Mouse (Mus musculus) intestine, embryonic 15.5 days (tissue): ENCODE results near the gene Orai2. TPM values are rescaled to one million over a fixed set of nuclear protein-coding genes. Genes with fewer than 3 reads are reported as not detected.
"Not testable (repeated sequence)": the region's sequence is repeated elsewhere in the genome, so short reads cannot be mapped to it uniquely, and the experiment has no call there.

ENCODE experiments used
- ATAC-seq: fragments of 200-750 bp; cut with Nextera tagmentation; 2 replicates; pipeline ENCODE4 v1.8.0; 2017; ENCODE audit warnings: moderate TSS enrichment, moderate library complexity
- H3K27ac ChIP-seq: fragments of 300-500 bp; sonication (generic); 2 replicates; pipeline ENCODE4 v1.5.1; 2015; ENCODE audit warnings: mild to moderate bottlenecking, inconsistent platforms
- H3K27me3 ChIP-seq: fragments of 300-500 bp; sonication (generic); replicated peaks from 2 replicates; pipeline ENCODE4 v1.6.1; 2015; ENCODE audit warnings: inconsistent platforms
- H3K36me3 ChIP-seq: fragments of 300-500 bp; sonication (generic); 2 replicates; pipeline ENCODE4 v1.6.1; 2015; ENCODE audit warnings: inconsistent platforms
- H3K4me1 ChIP-seq: fragments of 300-500 bp; sonication (generic); replicated peaks from 2 replicates; pipeline ENCODE4 v1.6.1; 2015; ENCODE audit warnings: inconsistent platforms
- H3K4me2 ChIP-seq: fragments of 300-500 bp; sonication (generic); replicated peaks from 2 replicates; pipeline ENCODE4 v1.6.1; 2015; ENCODE audit warnings: mild to moderate bottlenecking, inconsistent platforms
- H3K4me3 ChIP-seq: fragments of 300-500 bp; sonication (generic); replicated peaks from 2 replicates; pipeline ENCODE4 v1.5.1; 2015; ENCODE audit warnings: inconsistent platforms
- H3K9ac ChIP-seq: fragments of 300-500 bp; sonication (generic); 2 replicates; pipeline ENCODE4 v1.6.1; 2015; ENCODE audit warnings: inconsistent platforms
- H3K9me3 ChIP-seq: fragments of 300-500 bp; sonication (generic); 2 replicates; pipeline ENCODE4 v1.6.1; 2016; ENCODE audit warnings: inconsistent platforms
- WGBS: fragments of 180-500 bp; shearing (Covaris S2); methylation state at CpG from one replicate; pipeline ENCODE4 v1.1.7; 2015; 5-methylcytosine and 5-hydroxymethylcytosine counted together
- polyA plus RNA-seq: library from polyadenylated mRNA; unstranded; fragments of >200 nt; fragmentation: Nextera tagmentation; extraction: Ambion mirVana; gene quantifications from 2 replicates; pipeline ENCODE4 v1.2.1, GENCODE M21; 2015

Gene Orai2
- polyA plus RNA-seq, 1 experiment from 2014 or later: 6.7 TPM

DNA sequence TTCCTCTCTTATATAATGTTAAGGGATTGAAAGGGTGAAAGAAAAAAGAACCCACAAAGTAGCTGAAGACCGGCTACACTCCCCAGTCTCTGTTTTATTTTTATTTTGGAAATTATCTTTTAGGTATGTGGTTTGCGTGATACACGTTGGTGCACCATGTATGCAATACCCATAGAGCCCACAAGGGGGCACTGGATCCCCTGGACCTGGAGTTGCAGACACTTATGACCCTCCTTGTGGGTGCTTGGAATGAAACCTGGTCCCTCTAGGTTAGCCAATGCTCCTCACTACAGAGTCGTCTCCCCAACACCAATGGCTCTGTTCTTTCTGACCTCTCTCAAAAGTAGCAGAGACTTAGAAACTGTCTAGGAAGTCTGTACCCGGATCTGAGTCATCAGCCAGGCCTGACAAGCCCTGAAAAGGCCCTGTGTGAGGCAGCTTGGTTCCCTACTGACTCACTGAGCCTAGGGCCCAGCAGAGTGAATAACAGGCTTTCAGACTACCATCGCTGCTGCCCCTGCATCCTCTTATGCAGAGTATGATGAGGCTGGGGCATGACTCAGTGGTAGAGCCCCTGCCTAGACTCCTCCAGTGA, 27.3 kb downstream of the Orai2 start:
- WGBS: 85% methylated on average over 6 of the region's 6 CpGs
- H3K27me3 ChIP-seq: no peaks in the 10 kb centered on the region
- H3K4me1 ChIP-seq: no peaks in the 10 kb centered on the region
- no peak overlapping the region for H3K4me3 ChIP-seq
- no peak overlapping the region for H3K4me2 ChIP-seq
- peaks cover 18% of the 10 kb centered on the region for H3K36me3 ChIP-seq
- H3K9ac ChIP-seq: no peak overlapping the region
- H3K27ac ChIP-seq: no peak overlapping the region
- no peak for ATAC-seq
- no peaks in the 10 kb centered on the region for H3K9me3 ChIP-seq

DNA sequence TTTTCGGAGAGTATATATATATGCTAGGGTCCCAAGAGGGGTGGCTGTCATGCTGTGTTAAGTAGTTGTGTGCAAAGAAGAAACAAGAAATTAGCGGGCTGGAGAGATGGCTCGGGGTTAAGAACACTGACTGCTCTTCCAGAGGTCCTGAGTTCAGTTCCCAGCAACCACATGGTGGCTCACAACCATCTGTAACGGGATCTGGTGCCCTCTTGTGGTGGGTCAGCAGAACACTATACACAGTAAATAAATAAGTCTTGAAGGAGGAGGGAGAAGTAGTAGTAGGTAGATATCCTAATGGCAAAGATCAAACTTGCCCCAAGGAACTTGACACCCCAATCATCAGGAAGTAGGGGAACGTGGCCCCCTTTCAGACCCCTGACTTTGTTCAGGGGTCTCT, 27.8 kb downstream of the Orai2 start:
- ATAC-seq: no peak
- Histone ChIP-seq H3K9ac (no peak overlapping the region), H3K4me3 (no peak overlapping the region), H3K36me3 (peaks cover 22% of the 10 kb centered on the region), H3K27ac (no peak overlapping the region), H3K4me2 (no peak overlapping the region), H3K9me3 (no peaks in the 10 kb centered on the region), H3K27me3 (no peaks in the 10 kb centered on the region), H3K4me1 (no peaks in the 10 kb centered on the region)
- WGBS: 84% methylated on average over 5 of the region's 5 CpGs

DNA sequence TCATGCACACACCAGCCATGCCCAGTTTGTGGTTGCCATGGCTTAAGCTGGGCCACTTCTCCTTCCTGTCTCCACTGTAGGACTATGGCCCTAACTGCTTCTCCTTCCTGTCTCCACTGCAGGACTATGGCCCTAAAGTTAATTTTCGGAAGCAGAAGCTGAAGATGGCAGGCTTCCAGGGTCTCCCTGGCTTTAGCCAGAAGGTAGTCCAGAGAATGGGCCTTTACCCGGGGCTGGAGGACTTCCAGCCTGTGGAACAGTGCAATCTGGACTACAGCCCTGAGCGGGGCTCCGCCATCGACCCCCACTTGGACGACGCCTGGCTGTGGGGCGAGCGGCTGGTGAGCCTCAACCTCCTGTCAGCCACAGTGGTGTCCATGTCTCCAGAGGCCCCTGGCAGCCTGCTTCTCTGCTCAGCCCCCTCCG, 30.4 kb downstream of the Orai2 start:
- 89% methylated on average over 10 of the region's 10 CpGs for WGBS
- Histone ChIP-seq H3K9me3 (no peaks in the 10 kb centered on the region), H3K4me3 (no peak overlapping the region), H3K9ac (no peak overlapping the region), H3K4me1 (peaks cover 2% of the 10 kb centered on the region), H3K27ac (no peak overlapping the region), H3K27me3 (no peaks in the 10 kb centered on the region), H3K36me3 (peaks cover 22% of the 10 kb centered on the region), H3K4me2 (no peak overlapping the region)
- ATAC-seq: no peak

DNA sequence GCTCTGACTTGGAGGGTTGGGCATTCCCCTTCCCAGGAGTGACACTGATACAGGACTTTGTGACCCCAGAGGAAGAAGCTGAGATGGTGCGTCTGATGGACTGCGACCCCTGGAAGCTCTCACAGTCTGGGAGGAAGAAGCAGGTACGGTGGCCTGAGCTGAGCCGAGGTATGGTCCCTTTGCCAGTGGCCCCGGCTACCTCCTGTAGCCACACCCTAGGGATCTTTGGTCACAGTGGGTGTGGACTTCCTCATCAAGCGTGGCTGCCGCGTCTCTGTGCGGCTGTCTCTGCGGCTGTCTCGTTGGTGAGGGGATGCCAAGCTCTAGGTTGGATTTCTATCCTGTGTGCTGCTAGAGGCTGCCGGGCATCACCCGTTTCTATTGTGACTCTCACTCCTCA, 31.1 kb downstream of the Orai2 start:
- ATAC-seq: no peak
- WGBS: 89% methylated on average over 13 of the region's 13 CpGs
- H3K9ac ChIP-seq: no peak overlapping the region
- no peak overlapping the region for H3K4me2 ChIP-seq
- no peak overlapping the region for H3K4me3 ChIP-seq
- peaks cover 7% of the 10 kb centered on the region for H3K4me1 ChIP-seq
- H3K27ac ChIP-seq: no peak overlapping the region
- H3K36me3 ChIP-seq: peaks cover 22% of the 10 kb centered on the region
- H3K27me3 ChIP-seq: no peaks in the 10 kb centered on the region
- no peaks in the 10 kb centered on the region for H3K9me3 ChIP-seq

DNA sequence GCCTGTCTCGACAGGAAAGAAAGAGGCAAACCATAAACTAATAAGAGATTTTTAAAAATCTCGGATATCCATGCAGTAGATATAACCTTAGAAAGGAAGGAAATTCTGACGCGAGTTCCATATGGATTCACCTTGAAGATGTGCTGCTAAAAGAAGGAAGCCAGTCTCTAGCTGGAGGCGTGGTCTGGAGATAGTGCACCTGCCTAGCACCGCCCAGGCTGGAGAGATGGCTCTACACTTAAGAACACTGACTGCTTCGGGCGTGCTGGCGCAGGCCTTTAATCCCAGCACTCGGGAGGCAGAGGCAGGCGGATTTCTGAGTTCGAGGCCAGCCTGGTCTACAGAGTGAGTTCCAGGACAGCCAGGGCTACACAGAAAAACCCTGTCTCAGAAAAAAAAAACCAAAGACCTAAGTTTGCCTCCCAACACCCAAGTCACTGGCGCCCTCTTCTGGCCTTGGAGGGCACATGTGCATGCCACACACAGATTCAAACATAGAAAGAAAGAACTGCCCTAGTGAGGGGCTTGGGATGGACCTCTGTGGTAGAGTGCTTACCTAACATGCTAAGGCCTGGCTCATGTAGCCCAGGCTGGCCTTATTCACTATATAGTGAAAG, 32.7 kb downstream of the Orai2 start:
- Histone ChIP-seq H3K4me3 (no peak overlapping the region), H3K36me3 (peaks cover 26% of the 10 kb centered on the region), H3K9me3 (no peaks in the 10 kb centered on the region), H3K4me1 (peaks cover 7% of the 10 kb centered on the region), H3K27me3 (no peaks in the 10 kb centered on the region), H3K9ac (no peak overlapping the region), H3K4me2 (no peak overlapping the region), H3K27ac (no peak overlapping the region)
- 74% methylated on average over 13 of the region's 13 CpGs for WGBS
- ATAC-seq: no peak

DNA sequence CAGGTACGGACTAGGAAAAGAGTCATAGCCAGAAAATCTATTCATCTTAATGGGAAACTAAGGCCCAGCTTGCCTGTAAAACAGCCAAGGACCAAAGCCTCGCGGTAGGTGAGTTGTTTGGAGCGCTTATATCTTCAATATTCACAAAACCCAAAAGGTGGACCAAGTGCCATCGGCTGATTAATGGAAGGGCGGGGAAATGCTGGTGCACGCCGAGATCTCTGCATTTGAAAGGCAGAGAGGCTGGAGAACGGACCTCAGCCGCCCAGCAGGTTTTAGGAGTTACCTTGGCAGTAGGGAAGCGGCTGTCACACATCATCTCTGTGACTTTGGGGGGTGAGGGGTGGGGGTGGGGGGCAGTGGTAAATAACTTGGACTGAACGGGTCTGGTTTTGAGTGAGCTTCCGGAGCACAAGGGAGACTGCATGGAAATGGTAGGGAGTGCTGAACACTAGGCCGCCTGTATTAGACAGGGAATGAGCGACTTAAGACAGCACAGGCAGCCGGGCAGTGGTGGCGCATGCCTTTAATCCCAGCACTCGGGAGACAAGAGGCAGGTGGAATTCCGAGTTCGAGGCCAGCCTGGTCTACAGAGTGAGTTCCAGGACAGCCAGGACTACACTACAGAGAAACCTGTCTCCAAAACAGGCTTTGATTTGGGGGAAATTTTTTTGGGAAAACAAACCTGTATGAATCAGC, 34.1 kb downstream of the Orai2 start:
- H3K4me1 ChIP-seq: peaks cover 7% of the 10 kb centered on the region
- H3K27ac ChIP-seq: peak overlapping the region; percentile 1; the same call in 1 of the 2 replicates
- peak overlapping the region; percentile 72 for H3K4me2 ChIP-seq
- 6% methylated on average over 20 of the region's 20 CpGs for WGBS
- peak overlapping the region; percentile 64 for H3K4me3 ChIP-seq
- peak overlapping the region; percentile 58 for H3K9ac ChIP-seq
- no peaks in the 10 kb centered on the region for H3K9me3 ChIP-seq
- H3K27me3 ChIP-seq: no peaks in the 10 kb centered on the region
- ATAC-seq: peak; percentile 9; the same call in 1 of the 2 replicates
- peaks cover 29% of the 10 kb centered on the region for H3K36me3 ChIP-seq

DNA sequence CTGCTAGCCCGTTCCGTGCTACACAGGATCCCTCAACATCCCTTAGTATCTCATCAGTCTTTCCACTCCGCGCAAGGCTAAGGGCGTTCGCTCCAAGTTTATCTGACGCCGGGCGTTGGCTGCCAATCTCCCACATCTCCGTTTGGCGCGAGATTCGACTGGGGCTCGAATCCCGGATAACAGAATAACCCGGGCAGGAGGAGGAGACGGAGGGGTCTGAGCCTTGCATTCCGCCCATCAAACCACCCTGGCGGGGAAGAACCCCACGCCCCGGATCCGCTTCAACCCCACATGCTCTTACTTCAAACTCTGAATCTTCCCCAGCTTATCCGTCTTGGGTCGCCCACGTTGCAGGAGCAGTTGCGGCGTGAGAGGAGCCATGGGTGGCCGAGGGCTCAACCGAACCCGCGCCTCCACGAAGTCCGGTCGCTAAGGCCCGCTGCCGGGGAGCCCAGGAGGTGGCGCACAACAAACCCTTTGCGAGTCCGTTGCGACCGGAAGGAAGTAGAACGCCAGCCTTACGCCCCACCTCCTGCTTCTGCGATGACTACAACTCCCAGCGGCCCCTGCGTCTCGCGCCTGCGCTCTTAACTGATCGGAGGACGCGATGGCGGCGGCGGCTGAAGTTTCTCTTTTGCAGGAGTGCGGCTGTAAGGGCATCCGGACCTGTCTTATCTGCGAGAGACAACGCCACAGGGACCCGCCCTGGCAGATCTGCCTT, 34.8 kb downstream of the Orai2 start, which contains the start of the genes Lrwd1 and Alkbh4:
TSS of gene Lrwd1 (minus strand) at position 504 of the 721 bp plus-strand sequence.
TSS of gene Alkbh4 (plus strand) at position 576 of the 721 bp plus-strand sequence.
- Histone ChIP-seq H3K9ac (peak within 1 kb of the TSS; percentile 75), H3K4me1 (peaks cover 7% of the 10 kb centered on the region), H3K36me3 (peaks cover 29% of the 10 kb centered on the region), H3K27me3 (no peaks in the 10 kb centered on the region), H3K9me3 (no peaks in the 10 kb centered on the region), H3K4me3 (peak within 1 kb of the TSS; percentile 64), H3K27ac (peak within 1 kb of the TSS; percentile 57; the same call in 1 of the 2 replicates), H3K4me2 (peak within 1 kb of the TSS; percentile 72)
- under 1% methylated on average over 60 of the region's 60 CpGs for WGBS
- ATAC-seq: peak; percentile 96

DNA sequence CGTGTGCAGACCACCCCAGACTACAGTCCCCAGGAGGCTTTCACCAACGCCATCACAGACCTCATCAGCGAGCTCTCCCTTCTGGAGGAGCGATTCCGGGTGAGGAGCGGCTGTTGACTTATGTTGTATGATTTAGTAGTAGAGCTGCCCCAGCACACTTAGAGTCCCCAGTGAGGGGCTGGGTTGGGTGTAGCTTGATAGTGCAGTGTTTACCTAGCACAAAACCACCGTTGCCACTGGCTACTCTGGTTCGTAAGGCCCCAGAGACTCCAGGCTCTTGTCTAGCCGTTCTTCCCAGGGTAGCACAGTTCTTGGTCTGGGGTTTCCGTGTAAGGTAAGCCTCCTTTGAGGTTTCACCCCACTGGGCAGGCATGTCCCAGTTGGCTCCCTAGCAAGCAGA, 48.3 kb downstream of the Orai2 start:
- Histone ChIP-seq H3K4me3 (no peak overlapping the region), H3K27ac (no peak overlapping the region), H3K27me3 (no peaks in the 10 kb centered on the region), H3K4me1 (peaks cover 11% of the 10 kb centered on the region), H3K36me3 (peaks cover 42% of the 10 kb centered on the region), H3K9me3 (no peaks in the 10 kb centered on the region), H3K9ac (no peak overlapping the region), H3K4me2 (no peak overlapping the region)
- 82% methylated on average over 10 of the region's 10 CpGs for WGBS
- ATAC-seq: no peak

DNA sequence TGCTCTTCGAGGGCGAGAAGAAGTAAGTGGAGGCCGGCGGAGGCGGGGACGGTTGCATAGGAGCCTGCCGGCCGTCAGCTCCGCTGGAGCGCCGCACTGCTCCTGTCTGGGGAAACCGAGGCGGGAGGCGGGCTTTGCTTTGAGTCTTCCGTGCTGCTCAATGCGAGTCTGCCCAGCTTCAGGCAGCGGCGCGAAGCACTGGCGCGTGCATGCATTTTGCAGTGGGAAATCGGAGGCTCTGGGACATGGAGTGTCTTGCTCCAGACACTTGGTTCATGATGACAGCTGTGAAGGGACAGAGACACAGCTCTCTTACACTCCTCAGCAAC, 53.8 kb downstream of the Orai2 start:
- 0% methylated on average over 22 of the region's 22 CpGs for WGBS
- peak overlapping the region; percentile 90 for H3K4me2 ChIP-seq
- ATAC-seq: peak; percentile 75
- no peaks in the 10 kb centered on the region for H3K27me3 ChIP-seq
- peak overlapping the region; percentile 71; the same call in 1 of the 2 replicates for H3K27ac ChIP-seq
- H3K4me1 ChIP-seq: peaks cover 17% of the 10 kb centered on the region
- H3K4me3 ChIP-seq: peak overlapping the region; percentile 99
- H3K9ac ChIP-seq: peak overlapping the region; percentile 95
- H3K9me3 ChIP-seq: no peaks in the 10 kb centered on the region
- H3K36me3 ChIP-seq: peaks cover 11% of the 10 kb centered on the region; the same call in 1 of the 2 replicates

DNA sequence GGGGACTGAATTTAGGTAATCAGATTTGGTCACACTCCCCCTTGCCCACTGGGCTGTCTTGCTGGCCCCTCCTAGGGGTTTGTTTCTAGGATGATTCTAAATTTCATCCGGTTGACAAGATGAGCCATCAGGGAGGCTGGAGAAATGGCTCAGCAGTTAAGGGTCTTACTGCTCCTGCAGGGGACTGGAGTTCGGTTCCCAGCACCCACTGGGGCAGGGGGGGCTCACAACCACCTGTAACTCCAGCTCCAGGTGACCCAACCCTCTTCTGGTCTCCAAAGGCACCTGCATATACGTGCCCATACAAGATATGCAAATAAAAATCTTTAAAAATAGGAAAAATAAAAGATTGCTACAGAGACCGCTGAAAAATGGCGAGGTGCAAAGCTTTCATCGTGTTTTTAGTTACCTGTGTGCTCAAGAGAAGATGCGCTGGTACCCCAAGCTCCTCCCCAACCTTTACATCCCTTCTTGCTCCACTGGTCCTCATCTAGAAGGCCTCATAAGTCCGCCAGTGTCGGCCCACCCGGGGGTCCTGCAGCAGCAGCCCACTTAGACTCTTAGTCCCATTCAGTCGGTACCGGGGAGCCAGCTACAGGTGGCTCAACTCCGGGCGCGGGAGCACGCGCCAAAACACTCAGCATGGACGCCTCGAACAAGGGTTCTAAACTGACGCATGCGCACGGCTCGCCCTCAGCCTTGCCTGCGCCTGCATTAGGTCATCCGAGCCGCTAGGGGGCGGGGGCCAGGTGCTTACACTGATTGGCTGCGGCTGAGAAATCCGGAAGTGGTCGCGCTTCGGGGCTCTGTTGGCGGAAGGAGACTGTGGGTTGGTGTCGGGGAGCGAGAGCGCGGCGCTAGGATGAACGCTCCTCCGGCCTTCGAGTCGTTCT, 54.4 kb downstream of the Orai2 start, which contains the start of gene Polr2j:
TSS of gene Polr2j (plus strand) at position 741 of the 893 bp plus-strand sequence.
- Histone ChIP-seq H3K27ac (peak within 1 kb of the TSS; percentile 71; the same call in 1 of the 2 replicates), H3K4me2 (peak within 1 kb of the TSS; percentile 90), H3K9ac (peak within 1 kb of the TSS; percentile 95), H3K36me3 (peaks cover 8% of the 10 kb centered on the region; the same call in 1 of the 2 replicates), H3K27me3 (no peaks in the 10 kb centered on the region), H3K9me3 (no peaks in the 10 kb centered on the region), H3K4me3 (peak within 1 kb of the TSS; percentile 99), H3K4me1 (peaks cover 17% of the 10 kb centered on the region)
- WGBS: 3% methylated on average over 42 of the region's 42 CpGs
- ATAC-seq: peak; percentile 97

DNA sequence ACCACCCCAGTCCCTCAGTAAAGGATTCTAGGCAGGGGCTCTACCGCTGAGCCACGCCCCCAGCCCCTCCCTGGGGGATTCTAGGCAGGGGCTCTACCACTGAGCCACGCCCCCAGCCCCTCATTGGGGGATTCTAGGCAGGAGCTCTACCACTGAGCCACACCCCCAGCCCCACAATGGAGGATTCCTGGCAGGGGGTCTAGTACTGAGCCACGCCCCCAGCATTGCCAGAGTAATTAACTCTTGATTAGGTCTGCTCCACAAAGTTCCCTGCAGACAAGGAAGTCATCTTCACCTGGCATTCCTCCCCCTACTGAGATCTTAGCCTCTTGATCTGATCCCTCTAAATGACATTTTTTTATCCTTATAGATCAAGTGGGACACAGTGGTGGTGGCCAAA, 57.0 kb downstream of the Orai2 start:
- WGBS: 43% methylated on average over 4 of the region's 4 CpGs
- not testable (repeated sequence) for H3K36me3 ChIP-seq, H3K9me3 ChIP-seq, H3K27ac ChIP-seq, ATAC-seq, H3K9ac ChIP-seq, H3K4me2 ChIP-seq, H3K27me3 ChIP-seq, H3K4me3 ChIP-seq
- peaks cover 17% of the 10 kb centered on the region for H3K4me1 ChIP-seq
